Mouse (Mus musculus): Measurements from ENCODE around the gene Hexim2. TPM values are rescaled to one million over a fixed set of nuclear protein-coding genes. Genes with fewer than 3 reads are reported as not detected.

Hexim2 gene
- total RNA-seq (2023; ENCODE audit: inconsistent age): 3.5 to 7.4 TPM (median 6.4 TPM) in 4 replicates

GRCm38 (mm10) chr11:103131701-103132575, at the start of gene Hexim2:
Gene Hexim2, plus strand, starts transcription at chr11:103132429.

DNA sequence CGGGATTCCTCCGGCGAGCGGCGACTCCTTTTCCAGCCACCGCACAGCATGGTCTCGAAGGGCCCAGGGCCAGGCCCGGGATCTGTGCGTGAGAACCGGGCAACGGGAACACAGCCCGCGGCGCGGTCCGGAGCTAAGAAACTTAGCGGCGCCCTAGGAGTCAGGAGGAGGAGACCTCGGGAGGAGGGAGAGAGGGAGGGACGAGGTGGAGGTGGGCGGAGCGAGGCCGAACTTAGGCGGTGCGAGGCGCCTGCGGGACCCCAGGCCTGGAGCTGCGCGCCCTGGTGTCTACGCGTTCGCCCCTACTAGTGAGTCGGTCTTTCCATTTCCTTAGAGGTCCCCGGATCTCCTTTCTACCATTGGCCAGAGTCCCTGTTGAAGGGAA, 30.8 kb upstream of the Hexim2 start, which contains the start of the genes Plcd3 and Acbd4:
TSS of gene Plcd3 (minus strand) at position 178 of the 385 bp plus-strand sequence.
TSS of gene Acbd4 (plus strand) at position 202 of the 385 bp plus-strand sequence.

GRCm38 (mm10) chr11:103116008-103116818, 16.0 kb upstream of the Hexim2 start, which contains the start of gene Hexim1:
Gene Hexim1, plus strand, starts transcription at chr11:103116231.

GRCm38 (mm10) chr11:103170494-103171285, 38.5 kb downstream of the Hexim2 start, which contains the start of gene Fmnl1:
Gene Fmnl1, plus strand, starts transcription at chr11:103171107.

Other genes starting within 250 kb of the Hexim2 start
- not detected in 4 replicates for gene Fam187a, start 247.3 kb upstream of the Hexim2 start, total RNA-seq (2023; ENCODE audit: inconsistent age)
- gene Gfap, start 231.5 kb upstream of the Hexim2 start, total RNA-seq (2023; ENCODE audit: inconsistent age): not detected in 4 replicates
- gene Kif18b, start 207.3 kb upstream of the Hexim2 start, total RNA-seq (2023; ENCODE audit: inconsistent age): 1.1 to 1.9 TPM (median 1.2 TPM) in 4 replicates
- gene C1ql1, start 185.7 kb upstream of the Hexim2 start, total RNA-seq (2023; ENCODE audit: inconsistent age): not detected in 4 replicates
- gene Nmt1, start 104.2 kb upstream of the Hexim2 start, total RNA-seq (2023; ENCODE audit: inconsistent age): 58.0 to 62.2 TPM (median 59.9 TPM) in 4 replicates
- gene Dcakd, start 104.1 kb upstream of the Hexim2 start, total RNA-seq (2023; ENCODE audit: inconsistent age): 15.0 to 17.7 TPM (median 15.8 TPM) in 4 replicates
- 2.7 to 4.7 TPM (median 3.8 TPM) in 4 replicates for gene Plcd3, start 30.8 kb upstream of the Hexim2 start, total RNA-seq (2023; ENCODE audit: inconsistent age)
- gene Acbd4, start 30.7 kb upstream of the Hexim2 start, total RNA-seq (2023; ENCODE audit: inconsistent age): 46.6 to 58.5 TPM (median 49.6 TPM) in 4 replicates
- gene Hexim1, start 16.2 kb upstream of the Hexim2 start, total RNA-seq (2023; ENCODE audit: inconsistent age): 55.6 to 59.2 TPM (median 56.1 TPM) in 4 replicates
- gene Fmnl1, start 38.7 kb downstream of the Hexim2 start, total RNA-seq (2023; ENCODE audit: inconsistent age): 368 to 401 TPM (median 386 TPM) in 4 replicates
- not detected in 4 replicates for gene 1700023F06Rik, start 76.1 kb downstream of the Hexim2 start, total RNA-seq (2023; ENCODE audit: inconsistent age)
- gene Spata32, start 86.0 kb downstream of the Hexim2 start, total RNA-seq (2023; ENCODE audit: inconsistent age): not detected in 4 replicates
- 56.0 to 63.2 TPM (median 59.6 TPM) in 4 replicates for gene Map3k14, start 135.0 kb downstream of the Hexim2 start, total RNA-seq (2023; ENCODE audit: inconsistent age)
- 88.5 to 95.2 TPM (median 90.7 TPM) in 4 replicates for gene Arhgap27, start 231.3 kb downstream of the Hexim2 start, total RNA-seq (2023; ENCODE audit: inconsistent age)

Data from B cell, adult (primary cell).